Mouse (Mus musculus) midbrain, embryonic 13.5 days (tissue): Measurements from ENCODE around the gene Chrna9. TPM values are rescaled to one million over a fixed set of nuclear protein-coding genes. Genes with fewer than 3 reads are reported as not detected.

Experiments used
- ATAC-seq: fragments of 200-750 bp; cut with Nextera tagmentation; 2 replicates; pipeline ENCODE4 v1.8.0; 2017; ENCODE audit warnings: mild to moderate bottlenecking, moderate TSS enrichment, moderate library complexity
- H3K27ac ChIP-seq: fragments of 300-500 bp; sonication (generic); 2 replicates; pipeline ENCODE4 v1.5.1; 2015; ENCODE audit warnings: inconsistent platforms, mild to moderate bottlenecking, moderate library complexity
- H3K27me3 ChIP-seq: fragments of 300-500 bp; sonication (generic); 2 replicates; pipeline ENCODE4 v1.6.1; 2015; ENCODE audit warnings: mild to moderate bottlenecking, inconsistent platforms
- H3K36me3 ChIP-seq: fragments of 300-500 bp; sonication (generic); 2 replicates; pipeline ENCODE4 v1.6.1; 2015; ENCODE audit warnings: mild to moderate bottlenecking, inconsistent platforms
- H3K4me1 ChIP-seq: fragments of 300-500 bp; sonication (generic); replicated peaks from 2 replicates; pipeline ENCODE4 v1.6.1; 2015; ENCODE audit warnings: inconsistent platforms
- H3K4me2 ChIP-seq: fragments of 300-500 bp; sonication (generic); replicated peaks from 2 replicates; pipeline ENCODE4 v1.6.1; 2015; ENCODE audit warnings: moderate library complexity, mild to moderate bottlenecking, inconsistent platforms
- H3K4me3 ChIP-seq: fragments of 300-500 bp; sonication (generic); replicated peaks from 2 replicates; pipeline ENCODE4 v1.5.1; 2015; ENCODE audit warnings: mild to moderate bottlenecking, inconsistent platforms
- H3K9ac ChIP-seq: fragments of 300-500 bp; sonication (generic); replicated peaks from 2 replicates; pipeline ENCODE4 v1.6.1; 2015; ENCODE audit warnings: mild to moderate bottlenecking, inconsistent platforms
- H3K9me3 ChIP-seq: fragments of 300-500 bp; sonication (generic); 2 replicates; pipeline ENCODE4 v1.6.1; 2016; ENCODE audit warnings: mild to moderate bottlenecking, inconsistent platforms
- WGBS: fragments of 180-500 bp; shearing (Covaris S2); methylation state at CpG from one replicate; pipeline ENCODE4 v1.1.7; 2015; 5-methylcytosine and 5-hydroxymethylcytosine counted together
- polyA plus RNA-seq: library from polyadenylated mRNA; unstranded; fragments of >200 nt; fragmentation: Nextera tagmentation; extraction: Ambion mirVana; gene quantifications from 2 replicates; pipeline ENCODE4 v1.2.1, GENCODE M21; 2015

The Chrna9 gene
- not detected in 2 replicates for polyA plus RNA-seq

DNA sequence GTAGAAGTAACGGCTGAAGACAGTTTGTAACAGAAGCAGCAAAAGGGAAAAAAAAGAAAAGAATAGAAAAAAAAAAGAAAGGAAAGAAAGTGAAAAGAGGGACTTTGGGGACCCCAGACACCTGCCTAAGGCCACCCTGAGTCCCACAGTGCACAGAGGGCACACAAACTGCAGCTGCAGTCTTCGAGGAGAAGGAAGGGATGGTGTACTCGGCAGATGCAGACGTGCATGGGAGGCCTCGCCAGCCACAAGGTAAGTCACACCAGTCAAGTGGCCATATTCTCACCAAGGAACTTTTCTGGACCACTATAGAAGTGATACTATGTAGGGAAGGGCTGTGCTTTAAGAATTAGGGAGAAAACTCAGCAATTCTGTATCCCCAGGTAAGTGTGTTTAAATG lies at the start of gene Chrna9:
TSS of gene Chrna9 (plus strand) at position 139 of the 400 bp plus-strand sequence.
- no peak within 1 kb of the TSS for H3K27ac ChIP-seq
- H3K9me3 ChIP-seq: no peaks in the 10 kb centered on the region
- ATAC-seq: no peak
- H3K9ac ChIP-seq: no peak within 1 kb of the TSS
- no peak within 1 kb of the TSS for H3K4me3 ChIP-seq
- WGBS: 93% methylated on average over 5 of the region's 5 CpGs
- no peaks in the 10 kb centered on the region for H3K4me1 ChIP-seq
- no peaks in the 10 kb centered on the region for H3K27me3 ChIP-seq
- no peak within 1 kb of the TSS for H3K4me2 ChIP-seq
- H3K36me3 ChIP-seq: no peaks in the 10 kb centered on the region

DNA sequence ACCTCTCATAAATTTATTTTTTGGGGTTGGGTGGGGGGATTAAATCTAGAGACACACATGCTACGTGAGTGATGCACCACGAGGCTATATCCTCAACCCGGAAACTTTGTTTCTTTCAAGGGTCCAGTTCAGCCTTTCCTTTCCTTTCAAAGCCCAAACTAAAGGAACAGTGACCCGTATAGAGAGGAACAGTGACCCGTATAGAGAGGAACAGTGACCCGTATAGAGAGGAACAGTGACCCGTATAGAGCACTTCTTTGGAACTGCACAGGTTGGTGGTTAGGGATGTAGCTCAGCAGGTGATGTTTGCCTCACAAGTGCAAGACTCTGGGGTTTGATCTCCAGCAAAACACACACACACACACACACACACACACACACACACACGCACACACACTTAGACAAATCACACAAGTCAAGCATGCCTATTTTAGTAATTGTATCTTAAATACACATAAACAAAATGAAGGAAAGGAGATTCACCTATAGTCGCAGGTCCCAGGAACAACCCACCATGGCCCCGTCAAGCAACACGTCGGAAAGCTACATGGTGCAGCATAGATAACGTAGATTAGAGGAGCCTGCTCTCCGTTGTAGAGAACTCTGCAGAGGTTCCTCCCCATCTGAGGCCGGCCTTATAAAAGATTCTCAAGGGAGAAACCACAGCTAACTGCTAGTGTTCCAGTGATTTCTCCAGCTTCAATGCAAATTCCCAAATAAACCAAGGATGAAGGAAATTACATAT lies 48.9 kb upstream of the Chrna9 start:
- Histone ChIP-seq H3K4me2 (no peak overlapping the region), H3K4me1 (no peaks in the 10 kb centered on the region), H3K27me3 (no peaks in the 10 kb centered on the region), H3K36me3 (no peaks in the 10 kb centered on the region), H3K9me3 (no peaks in the 10 kb centered on the region), H3K27ac (no peak overlapping the region), H3K4me3 (no peak overlapping the region), H3K9ac (no peak overlapping the region)
- no peak for ATAC-seq
- 45% methylated on average over 15 of the region's 15 CpGs for WGBS

- Histone ChIP-seq H3K4me3 (no peak overlapping the region), H3K36me3 (no peaks in the 10 kb centered on the region), H3K27me3 (no peaks in the 10 kb centered on the region), H3K4me1 (no peaks in the 10 kb centered on the region), H3K4me2 (no peak overlapping the region), H3K9me3 (no peaks in the 10 kb centered on the region), H3K9ac (no peak overlapping the region), H3K27ac (no peak overlapping the region)
- ATAC-seq: no peak
- WGBS: 89% methylated on average over 5 of the region's 5 CpGs
Observed at GRCm38 (mm10) chr5:65888102-65888501, 46.6 kb upstream of the Chrna9 start.

GRCm38 (mm10) chr5:65888998-65889397 lies 45.7 kb upstream of the Chrna9 start:
- no peaks in the 10 kb centered on the region for H3K36me3 ChIP-seq
- H3K9ac ChIP-seq: no peak overlapping the region
- H3K4me1 ChIP-seq: no peaks in the 10 kb centered on the region
- H3K27me3 ChIP-seq: no peaks in the 10 kb centered on the region
- no peak overlapping the region for H3K4me2 ChIP-seq
- no peak overlapping the region for H3K27ac ChIP-seq
- 78% methylated on average over 5 of the region's 5 CpGs for WGBS
- ATAC-seq: no peak
- H3K4me3 ChIP-seq: no peak overlapping the region
- H3K9me3 ChIP-seq: no peaks in the 10 kb centered on the region

DNA sequence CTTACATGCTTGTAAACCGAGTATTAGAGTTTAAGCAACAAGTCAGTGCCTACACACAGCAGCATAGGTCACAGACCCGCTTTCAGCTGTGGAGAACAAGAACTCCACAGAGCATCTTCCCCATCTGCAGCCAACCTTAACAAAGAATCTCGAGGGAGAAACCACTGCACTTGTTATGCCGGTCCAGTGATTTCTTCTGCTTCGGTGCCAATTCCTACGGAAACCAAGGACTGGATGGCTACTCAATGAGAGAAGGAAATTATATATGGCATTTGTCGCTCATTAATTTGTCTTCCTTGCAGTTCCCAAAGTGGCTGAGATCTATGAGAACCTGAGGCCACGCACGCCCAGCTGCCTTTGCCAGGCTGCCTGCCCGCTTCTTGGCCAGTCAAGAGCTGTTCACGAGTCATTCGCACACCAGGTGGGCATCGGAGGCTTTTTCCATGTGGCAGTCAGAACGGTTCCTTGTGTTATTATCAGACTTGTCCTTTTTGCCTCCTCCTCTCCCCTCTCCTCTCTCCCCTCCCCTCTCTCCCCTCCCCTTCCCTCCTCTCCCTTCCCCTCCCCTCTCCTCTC lies 43.4 kb upstream of the Chrna9 start:
- no peak for ATAC-seq
- Histone ChIP-seq H3K4me1 (no peaks in the 10 kb centered on the region), H3K27me3 (no peaks in the 10 kb centered on the region), H3K4me2 (no peak overlapping the region), H3K9ac (no peak overlapping the region), H3K27ac (no peak overlapping the region), H3K4me3 (no peak overlapping the region), H3K36me3 (no peaks in the 10 kb centered on the region), H3K9me3 (no peaks in the 10 kb centered on the region)
- WGBS: 75% methylated on average over 14 of the region's 14 CpGs

DNA sequence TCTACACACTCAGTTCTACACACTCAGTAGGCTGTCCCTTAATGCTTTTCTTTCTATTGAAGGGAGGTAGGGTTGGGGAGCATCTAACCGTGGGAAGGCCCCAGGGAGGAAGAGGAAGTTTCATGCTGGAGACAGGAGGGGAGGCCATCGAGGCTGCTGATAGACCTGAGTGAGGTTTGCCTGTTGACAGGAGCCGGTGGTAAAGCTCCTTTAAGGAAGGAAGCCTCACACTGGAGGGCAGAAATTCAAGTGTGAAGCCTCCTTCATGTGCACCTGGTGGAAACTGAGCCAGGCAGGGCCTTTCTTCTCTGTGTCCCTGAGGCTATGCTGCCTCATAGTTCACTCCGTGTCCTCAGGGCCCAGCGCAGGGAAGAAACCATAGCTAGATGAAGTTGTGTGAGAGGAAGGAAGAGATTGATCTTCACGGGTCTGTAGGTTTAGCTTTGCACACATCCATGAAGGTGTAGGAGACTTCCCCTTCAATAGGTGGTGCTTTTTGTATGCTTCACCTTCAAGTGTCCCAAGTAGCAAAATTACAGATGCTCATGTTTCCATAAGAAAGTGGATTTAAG lies 39.5 kb upstream of the Chrna9 start:
- Histone ChIP-seq H3K4me3 (no peak overlapping the region), H3K9ac (no peak overlapping the region), H3K9me3 (no peaks in the 10 kb centered on the region), H3K27ac (no peak overlapping the region), H3K4me1 (no peaks in the 10 kb centered on the region), H3K36me3 (no peaks in the 10 kb centered on the region), H3K27me3 (no peaks in the 10 kb centered on the region), H3K4me2 (no peak overlapping the region)
- ATAC-seq: no peak
- WGBS: 86% methylated on average over 6 of the region's 6 CpGs

GRCm38 (mm10) chr5:65895764-65896163 lies 39.0 kb upstream of the Chrna9 start:
- H3K9me3 ChIP-seq: no peaks in the 10 kb centered on the region
- no peak for ATAC-seq
- H3K4me2 ChIP-seq: no peak overlapping the region
- H3K27ac ChIP-seq: no peak overlapping the region
- H3K27me3 ChIP-seq: no peaks in the 10 kb centered on the region
- H3K36me3 ChIP-seq: no peaks in the 10 kb centered on the region
- H3K9ac ChIP-seq: no peak overlapping the region
- WGBS: 63% methylated on average over 7 of the region's 7 CpGs
- H3K4me1 ChIP-seq: no peaks in the 10 kb centered on the region
- H3K4me3 ChIP-seq: no peak overlapping the region

DNA sequence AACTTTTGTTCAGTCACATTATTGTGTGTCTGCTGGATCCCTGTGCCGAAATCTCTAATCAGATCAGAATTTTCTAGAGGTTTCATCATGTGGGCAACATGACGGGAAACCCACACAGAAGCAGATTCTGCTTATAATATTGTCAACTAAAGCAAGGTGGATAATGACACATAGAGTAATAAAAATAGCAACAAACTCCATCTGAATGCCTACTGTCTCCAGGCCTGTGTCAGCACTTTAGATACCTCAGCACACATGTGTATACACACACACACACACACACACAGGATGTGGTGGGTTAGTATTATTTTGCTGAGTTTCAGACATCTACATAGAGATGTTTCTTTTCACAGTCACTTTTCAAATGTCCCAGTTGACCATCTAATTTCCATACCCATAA lies 37.0 kb upstream of the Chrna9 start:
- Histone ChIP-seq H3K9me3 (no peaks in the 10 kb centered on the region), H3K27ac (no peak overlapping the region), H3K4me1 (no peaks in the 10 kb centered on the region), H3K4me3 (no peak overlapping the region), H3K9ac (no peak overlapping the region), H3K36me3 (no peaks in the 10 kb centered on the region), H3K27me3 (no peaks in the 10 kb centered on the region), H3K4me2 (no peak overlapping the region)
- 91% methylated on average over 2 of the region's 2 CpGs for WGBS
- ATAC-seq: no peak

DNA sequence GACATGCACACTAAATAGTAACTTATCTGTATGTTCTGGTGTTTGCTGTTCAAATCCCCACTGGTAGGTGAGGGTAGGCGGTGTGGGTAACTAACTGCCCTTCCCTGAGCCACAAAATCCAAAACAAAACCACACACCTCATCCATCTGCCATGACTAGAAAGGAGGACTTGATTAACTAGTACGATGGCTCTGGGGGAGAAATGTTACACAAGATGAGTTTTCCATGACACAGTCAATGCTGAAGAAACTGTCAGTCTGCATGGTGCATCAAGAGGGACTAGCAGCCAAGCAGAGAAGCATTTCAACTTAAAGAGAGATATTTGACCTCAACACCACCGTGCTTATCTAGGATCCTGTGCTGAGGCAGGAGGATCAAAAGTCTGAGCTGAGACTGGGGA lies 36.0 kb upstream of the Chrna9 start:
- Histone ChIP-seq H3K4me1 (no peaks in the 10 kb centered on the region), H3K9ac (no peak overlapping the region), H3K36me3 (no peaks in the 10 kb centered on the region), H3K4me2 (no peak overlapping the region), H3K9me3 (no peaks in the 10 kb centered on the region), H3K4me3 (no peak overlapping the region), H3K27me3 (no peaks in the 10 kb centered on the region), H3K27ac (no peak overlapping the region)
- no peak for ATAC-seq
- WGBS: 91% methylated on average over 3 of the region's 3 CpGs

DNA sequence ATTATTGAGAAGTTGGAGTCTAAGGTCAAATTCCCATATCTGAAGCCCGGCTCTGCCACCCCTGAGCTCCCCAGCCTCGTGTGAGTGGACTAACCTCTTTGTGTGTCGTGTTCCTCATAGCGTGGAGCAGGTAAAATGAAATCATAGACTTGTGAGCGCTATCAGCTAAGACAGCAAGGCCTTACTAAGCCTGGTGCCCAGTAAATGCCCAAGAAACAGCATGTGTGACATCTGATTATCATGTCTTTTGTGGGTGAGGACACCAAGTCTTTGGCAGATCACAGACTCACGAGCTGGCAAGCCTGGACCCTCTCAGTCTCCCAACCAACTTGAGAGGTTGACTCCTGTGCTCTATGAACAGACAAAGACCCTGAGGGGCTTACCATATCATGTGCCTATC lies 34.6 kb upstream of the Chrna9 start:
- H3K4me2 ChIP-seq: no peak overlapping the region
- WGBS: 84% methylated on average over 6 of the region's 6 CpGs
- H3K4me1 ChIP-seq: no peaks in the 10 kb centered on the region
- no peaks in the 10 kb centered on the region for H3K27me3 ChIP-seq
- no peak overlapping the region for H3K4me3 ChIP-seq
- no peak for ATAC-seq
- H3K27ac ChIP-seq: no peak overlapping the region
- no peak overlapping the region for H3K9ac ChIP-seq
- peaks cover 4% of the 10 kb centered on the region; the same call in 1 of the 2 replicates for H3K9me3 ChIP-seq
- no peaks in the 10 kb centered on the region for H3K36me3 ChIP-seq

GRCm38 (mm10) chr5:65900862-65901265 lies 33.9 kb upstream of the Chrna9 start:
- no peak overlapping the region for H3K4me3 ChIP-seq
- no peak overlapping the region for H3K27ac ChIP-seq
- no peaks in the 10 kb centered on the region for H3K36me3 ChIP-seq
- H3K27me3 ChIP-seq: no peaks in the 10 kb centered on the region
- H3K4me2 ChIP-seq: no peak overlapping the region
- no peak overlapping the region for H3K9ac ChIP-seq
- ATAC-seq: peak; percentile 79
- 63% methylated on average over 7 of the region's 7 CpGs for WGBS
- peaks cover 4% of the 10 kb centered on the region; the same call in 1 of the 2 replicates for H3K9me3 ChIP-seq
- H3K4me1 ChIP-seq: no peaks in the 10 kb centered on the region

DNA sequence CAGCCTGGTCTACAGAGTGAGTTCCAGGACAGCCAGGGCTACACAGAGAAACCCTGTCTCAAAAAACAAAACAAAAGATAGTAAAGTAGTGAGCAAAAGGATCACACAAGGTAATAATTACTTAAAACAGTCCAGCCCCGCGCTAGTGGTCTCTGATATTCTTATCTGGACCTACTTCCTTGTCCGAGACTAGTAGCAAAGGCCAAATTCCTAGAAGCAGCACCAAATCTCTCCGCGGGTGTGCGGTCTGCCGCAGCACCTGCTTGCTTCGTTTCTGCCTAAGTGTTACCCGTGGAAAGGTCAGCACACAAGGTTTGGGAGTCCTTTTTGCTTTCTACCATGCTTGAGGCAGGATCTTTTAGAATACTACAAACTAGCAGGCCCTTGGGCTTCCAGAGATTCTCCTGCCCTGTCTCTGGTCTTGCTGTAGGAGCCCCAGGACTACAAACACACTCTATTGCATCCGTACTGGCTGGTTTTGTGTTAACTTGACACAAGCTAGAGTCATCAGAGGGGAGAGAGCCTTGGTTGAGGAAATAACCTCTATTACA lies 32.8 kb upstream of the Chrna9 start:
- Histone ChIP-seq H3K27ac (no peak overlapping the region), H3K4me3 (no peak overlapping the region), H3K9ac (no peak overlapping the region), H3K9me3 (peaks cover 4% of the 10 kb centered on the region; the same call in 1 of the 2 replicates), H3K27me3 (no peaks in the 10 kb centered on the region), H3K4me1 (no peaks in the 10 kb centered on the region), H3K36me3 (no peaks in the 10 kb centered on the region), H3K4me2 (no peak overlapping the region)
- no peak for ATAC-seq
- WGBS: 95% methylated on average over 10 of the region's 10 CpGs
